Mouse (Mus musculus) bone marrow macrophage, adult 2 months (primary cell): Measurements from ENCODE around the gene Fndc3b.

Experiments used
- CTCF ChIP-seq: IDR thresholded peaks from 2 replicates; pipeline ENCODE4 v1.5.1; 2012; ENCODE audit warnings: low read depth, mild to moderate bottlenecking, low read length, moderate library complexity
- POLR2A ChIP-seq: IDR thresholded peaks from 2 replicates; pipeline ENCODE4 v1.6.1; 2012; ENCODE audit warnings: mild to moderate bottlenecking, low read depth, low read length, borderline replicate concordance

GRCm38 (mm10) chr3:27703531-27703930 lies 7.6 kb downstream of the Fndc3b start:
- TF ChIP-seq CTCF (no peak), POLR2A (no peak)
